In genomic region chr7:121890636-121891360, GRCm38 (mm10) we compare ENCODE assay signal across 19 mouse cellular contexts. TPM values are rescaled to one million over a fixed set of nuclear protein-coding genes. Genes with fewer than 3 reads are reported as not detected.
DNase-seq lines count a peak whose midpoint lies in the region; ATAC-seq lines count a peak whose summit lies in the region.
"Had no signal": no experiment of that assay in that cellular context is flagged by ENCODE, and none has a peak within 500 bp of the region (broad histone marks: within the 10 kb centered on the region; RNA-seq: fewer than 3 reads in every experiment).

No protein-coding gene starts in this region.

- WGBS in hindbrain, embryonic 13.5 days, result 92% methylated on average over 13 of the region's 13 CpGs

- intact Hi-C loops in left cerebral cortex, postnatal 4 days (cut with DNase I), result no loop called here

- DNase-seq in cerebellum, adult 11-12 months, result peak; percentile 30
- no peak for DNase-seq in cerebellum, adult 9-11 months
- peak; percentile 49 to 59 for DNase-seq in left cerebral cortex, adult 18-20 months (ENCODE audit: low spot score in 2 of 2)
- DNase-seq in left cerebral cortex, postnatal 4 days, result no peak
- DNase-seq in frontal cortex, postnatal 25 days (ENCODE audit: low spot score in 2 of 2), result peak; percentile 9 to 30
- peak; percentile 31 to 32 for DNase-seq in right cerebral cortex, postnatal 10 days (ENCODE audit: low spot score in 2 of 2)
- DNase-seq in kidney, adult 9 months, result no peak
- DNase-seq: adrenal gland, postnatal 14 days; kidney, adult 18-20 months had no signal

- H3K4me3 ChIP-seq in hindbrain, embryonic 13.5 days, result no peak overlapping the region
- H3K4me3 ChIP-seq: forebrain, embryonic 15.5 days; heart, embryonic 15.5 days had no signal

- no peak overlapping the region for H3K9ac ChIP-seq in hindbrain, embryonic 13.5 days
- H3K9ac ChIP-seq: forebrain, embryonic 15.5 days; heart, embryonic 15.5 days; hindbrain, embryonic 14.5 days; liver, embryonic 14.5 days had no signal

- no peaks in the 10 kb centered on the region for H3K4me1 ChIP-seq in hindbrain, embryonic 13.5 days (replicated peaks)
- H3K4me1 ChIP-seq: forebrain, embryonic 15.5 days; heart, embryonic 15.5 days had no signal

- H3K27me3 ChIP-seq in hindbrain, embryonic 13.5 days, result no peaks in the 10 kb centered on the region
- H3K27me3 ChIP-seq: forebrain, embryonic 15.5 days; heart, embryonic 15.5 days had no signal

- H3K27ac ChIP-seq in hindbrain, embryonic 13.5 days, result no peak overlapping the region
- H3K27ac ChIP-seq: forebrain, embryonic 15.5 days; heart, embryonic 15.5 days; hindbrain, embryonic 14.5 days; liver, embryonic 14.5 days had no signal

- H3K36me3 ChIP-seq in hindbrain, embryonic 13.5 days, result no peaks in the 10 kb centered on the region
- H3K36me3 ChIP-seq: forebrain, embryonic 15.5 days; heart, embryonic 15.5 days had no signal

- H3K9me3 ChIP-seq in hindbrain, embryonic 13.5 days, result no peaks in the 10 kb centered on the region
- H3K9me3 ChIP-seq: forebrain, embryonic 15.5 days; heart, embryonic 15.5 days had no signal

- no peak for ATAC-seq in hindbrain, embryonic 13.5 days (ENCODE audit: low FRiP score)
- ATAC-seq: forebrain, embryonic 15.5 days had no signal

- no peak overlapping the region for H3K4me2 ChIP-seq in hindbrain, embryonic 13.5 days
- H3K4me2 ChIP-seq: forebrain, embryonic 15.5 days; heart, embryonic 15.5 days; hindbrain, embryonic 14.5 days; midbrain, embryonic 11.5 days had no signal

RNA-seq across cellular contexts. Expression of gene Scnn1b, which starts 26.0 kb away (rescaled TPM):
- total RNA-seq in left cerebral cortex, adult 18-20 months (2021), result not detected
- under 1 TPM in 1 of 2 experiments, not detected in 1; 0.22 TPM for total RNA-seq in left cerebral cortex, postnatal 4 days (2021)
- polyA plus RNA-seq in hindbrain, embryonic 13.5 days (2015; fragmentation: Nextera tagmentation; extraction: Ambion mirVana), result 0.17 TPM in 1 of 2 replicates, not detected in the other
- total RNA-seq: adrenal gland, postnatal 14 days; common myeloid progenitor, adult 5-6 weeks; granulocyte monocyte progenitor cell, adult 5-6 weeks; MEL had no signal
- polyA plus RNA-seq: large intestine, adult 2 months; midbrain, embryonic 11.5 days had no signal

Comparison
In these comparisons a context has a peak if more than half of its experiments do, and no peak if none do; other contexts are left out.
1. DNase-seq: peak in cerebellum, adult 11-12 months (single experiment), left cerebral cortex, adult 18-20 months (2 of 2), frontal cortex, postnatal 25 days (2 of 2) and right cerebral cortex, postnatal 10 days (2 of 2); none in cerebellum, adult 9-11 months (single experiment), left cerebral cortex, postnatal 4 days (single experiment) and kidney, adult 9 months (single experiment).